Mouse (Mus musculus): ENCODE data around the gene Slc48a1. TPM values are rescaled to one million over a fixed set of nuclear protein-coding genes. Genes with fewer than 3 reads are reported as not detected.
A peak's percentile ranks its signal among the peaks of the same experiment; 100 is the strongest.

Slc48a1 gene
- polyA plus RNA-seq, 1 experiment from 2014 or later, result 34.4 TPM

DNA sequence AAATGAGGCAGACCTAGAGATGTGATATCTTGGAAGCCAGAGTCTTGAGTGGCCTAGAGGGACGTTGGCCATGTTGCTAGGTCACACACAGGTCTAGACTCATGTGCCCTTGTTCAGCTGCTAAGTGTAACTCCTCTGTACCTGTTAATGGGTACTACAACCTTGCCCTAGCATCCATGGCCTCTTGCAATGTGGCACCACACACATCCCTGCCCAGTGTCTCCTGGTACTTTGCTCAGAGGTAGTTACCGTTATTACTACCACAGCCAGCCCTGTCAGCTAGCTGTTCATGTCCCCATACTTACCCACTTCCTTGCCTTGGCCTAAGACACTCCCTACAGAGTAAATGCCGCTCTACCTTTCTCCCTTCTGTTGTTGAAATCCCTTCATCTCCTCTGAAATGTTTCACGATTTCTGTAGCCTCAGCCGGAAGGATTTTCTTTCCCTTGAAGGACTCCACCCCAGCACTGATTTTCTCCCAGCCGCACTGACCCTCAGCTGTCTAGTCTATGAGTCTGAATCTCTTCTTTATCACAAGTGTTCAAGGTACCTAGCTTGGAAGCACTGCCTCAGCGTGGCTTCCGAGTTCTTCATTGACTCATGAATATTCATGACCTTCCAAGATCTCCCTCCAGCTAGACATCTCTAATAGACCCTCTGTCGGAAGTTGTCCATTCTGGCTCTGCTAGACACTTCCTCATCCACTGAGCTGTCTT lies 54.6 kb downstream of the Slc48a1 start:
- Histone ChIP-seq H3K27me3 (ENCODE audit: control insufficient read depth, insufficient read depth, low read length) (no peaks in the 10 kb centered on the region; the same call in 1 of the 2 replicates), H3K9ac (ENCODE audit: low read depth, low read length) (no peak overlapping the region), H3K4me3 (ENCODE audit: low read length) (no peak overlapping the region), H3K27ac (ENCODE audit: low read depth, low read length) (peak overlapping the region; percentile 96; the same call in 1 of the 2 replicates), H3K4me2 (replicated peaks; ENCODE audit: low read depth, low read length) (no peak overlapping the region), H3K4me1 (ENCODE audit: control insufficient read depth, insufficient read depth, low read length) (peaks cover 54% of the 10 kb centered on the region), H3K36me3 (ENCODE audit: control insufficient read depth, insufficient read depth, low read length) (no peaks in the 10 kb centered on the region), H3K9me3 (ENCODE audit: control insufficient read depth, low read length) (no peaks in the 10 kb centered on the region)
- ATAC-seq (ENCODE audit: low FRiP score, low TSS enrichment), result no peak
- 50% methylated on average over 9 of the region's 9 CpGs for WGBS

DNA sequence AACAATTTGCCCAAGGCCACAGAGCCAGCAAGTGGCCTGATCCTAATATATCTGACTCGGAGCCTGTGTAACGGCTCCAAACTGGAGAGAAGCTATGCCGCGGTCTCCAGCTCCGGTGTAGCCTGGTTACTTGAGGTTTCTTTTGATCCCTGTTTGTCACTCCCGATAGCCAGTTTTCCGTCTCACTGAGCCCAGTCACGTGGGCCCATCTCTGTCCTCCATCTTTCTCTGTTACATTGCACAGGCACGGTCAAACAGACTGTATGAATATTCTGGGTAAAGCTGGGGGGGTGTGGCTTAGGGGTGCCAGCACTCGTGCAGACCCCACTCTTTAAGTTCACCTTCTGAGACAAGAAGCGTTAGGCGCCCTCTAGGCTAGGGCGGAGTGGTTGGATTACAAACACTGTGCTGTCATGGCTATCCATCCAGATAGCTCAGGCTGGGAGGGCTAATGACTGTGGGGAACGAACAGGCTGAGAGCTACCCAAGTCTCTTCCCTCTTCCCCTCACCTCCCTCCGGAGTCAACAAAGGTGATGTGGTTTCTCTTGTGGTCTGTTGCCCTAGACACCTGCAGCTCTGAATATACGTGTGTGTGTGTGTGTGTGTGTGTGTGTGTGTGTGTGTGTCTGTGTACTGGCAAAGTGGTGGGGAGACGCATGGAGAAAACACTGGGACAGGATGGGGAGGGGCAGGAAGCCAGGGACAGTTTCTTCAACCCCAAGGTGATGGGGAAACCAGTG lies 58.0 kb downstream of the Slc48a1 start:
- 43% methylated on average over 17 of the region's 17 CpGs for WGBS
- Histone ChIP-seq H3K4me3 (ENCODE audit: low read length) (no peak overlapping the region), H3K27ac (ENCODE audit: low read depth, low read length) (no peak overlapping the region)

DNA sequence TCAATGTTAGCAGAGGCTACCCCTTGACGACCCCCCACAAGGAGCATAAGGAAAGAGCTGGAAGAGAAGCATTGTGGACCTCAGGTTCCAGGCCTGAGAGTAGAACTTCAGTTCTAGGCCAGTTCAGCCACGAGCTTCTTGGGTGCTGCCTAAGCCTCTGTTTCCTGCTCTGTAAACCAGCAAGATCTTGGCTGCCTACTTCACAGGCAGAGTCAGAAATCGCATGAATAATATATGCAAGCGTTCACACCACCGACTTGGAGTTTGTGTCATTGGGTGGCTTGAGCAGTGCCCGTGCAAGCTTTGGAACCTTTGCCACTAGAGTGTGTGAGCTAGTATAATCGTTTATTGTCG lies 58.6 kb downstream of the Slc48a1 start:
- Histone ChIP-seq H3K27ac (ENCODE audit: low read depth, low read length) (no peak overlapping the region), H3K9ac (ENCODE audit: low read depth, low read length) (no peak overlapping the region), H3K4me1 (ENCODE audit: control insufficient read depth, insufficient read depth, low read length) (peaks cover 50% of the 10 kb centered on the region), H3K4me3 (ENCODE audit: low read length) (no peak overlapping the region), H3K36me3 (ENCODE audit: control insufficient read depth, insufficient read depth, low read length) (no peaks in the 10 kb centered on the region), H3K4me2 (replicated peaks; ENCODE audit: low read depth, low read length) (no peak overlapping the region), H3K9me3 (ENCODE audit: control insufficient read depth, low read length) (no peaks in the 10 kb centered on the region), H3K27me3 (ENCODE audit: control insufficient read depth, insufficient read depth, low read length) (no peaks in the 10 kb centered on the region)
- no peak for ATAC-seq (ENCODE audit: low FRiP score, low TSS enrichment)
- WGBS, result 61% methylated on average over 8 of the region's 8 CpGs

More for the DNA sequence above, 58.0 kb downstream of the Slc48a1 start:
- Histone ChIP-seq H3K36me3 (ENCODE audit: control insufficient read depth, insufficient read depth, low read length) (no peaks in the 10 kb centered on the region), H3K9ac (ENCODE audit: low read depth, low read length) (no peak overlapping the region), H3K4me1 (ENCODE audit: control insufficient read depth, insufficient read depth, low read length) (peaks cover 52% of the 10 kb centered on the region), H3K9me3 (ENCODE audit: control insufficient read depth, low read length) (no peaks in the 10 kb centered on the region), H3K4me2 (replicated peaks; ENCODE audit: low read depth, low read length) (no peak overlapping the region), H3K27me3 (ENCODE audit: control insufficient read depth, insufficient read depth, low read length) (no peaks in the 10 kb centered on the region)
- no peak for ATAC-seq (ENCODE audit: low FRiP score, low TSS enrichment)

DNA sequence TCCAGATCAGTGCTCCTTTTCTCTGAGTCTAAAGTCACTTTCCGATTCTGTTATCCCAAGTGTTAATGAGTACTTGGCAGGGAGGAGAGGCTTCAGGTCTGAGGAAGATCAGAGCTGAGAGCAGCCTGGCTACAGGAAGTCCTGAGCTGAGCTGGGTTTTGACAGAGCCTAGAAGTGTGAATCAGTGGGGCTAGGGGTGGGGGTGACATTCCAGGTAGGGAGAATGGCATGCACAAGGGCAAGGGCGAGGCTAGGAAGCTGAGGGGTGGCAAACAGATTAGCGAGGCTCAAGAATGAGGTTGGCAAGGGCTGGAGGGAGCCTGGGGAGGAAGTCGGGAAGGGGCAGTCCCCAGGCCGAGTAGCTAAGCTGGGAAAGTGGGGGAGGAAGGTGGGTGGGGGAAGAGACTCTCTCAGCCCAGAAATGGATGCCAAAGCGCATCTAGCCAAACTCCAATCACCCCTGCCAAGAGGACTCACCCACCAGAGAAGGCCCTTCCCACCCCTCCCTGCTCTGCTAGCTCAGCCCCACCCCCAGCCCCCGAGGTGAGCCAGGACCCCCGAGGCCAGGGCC lies 59.3 kb downstream of the Slc48a1 start:
- H3K4me1 ChIP-seq (ENCODE audit: control insufficient read depth, insufficient read depth, low read length), result peaks cover 43% of the 10 kb centered on the region
- H3K27me3 ChIP-seq (ENCODE audit: control insufficient read depth, insufficient read depth, low read length), result no peaks in the 10 kb centered on the region
- WGBS, result 11% methylated on average over 8 of the region's 8 CpGs
- no peaks in the 10 kb centered on the region for H3K36me3 ChIP-seq (ENCODE audit: control insufficient read depth, insufficient read depth, low read length)
- no peak overlapping the region for H3K4me3 ChIP-seq (ENCODE audit: low read length)
- ATAC-seq (ENCODE audit: low FRiP score, low TSS enrichment), result no peak
- no peaks in the 10 kb centered on the region for H3K9me3 ChIP-seq (ENCODE audit: control insufficient read depth, low read length)
- H3K4me2 ChIP-seq (replicated peaks; ENCODE audit: low read depth, low read length), result no peak overlapping the region
- H3K9ac ChIP-seq (ENCODE audit: low read depth, low read length), result no peak overlapping the region
- H3K27ac ChIP-seq (ENCODE audit: low read depth, low read length), result peak overlapping the region; percentile 15; the same call in 1 of the 2 replicates

DNA sequence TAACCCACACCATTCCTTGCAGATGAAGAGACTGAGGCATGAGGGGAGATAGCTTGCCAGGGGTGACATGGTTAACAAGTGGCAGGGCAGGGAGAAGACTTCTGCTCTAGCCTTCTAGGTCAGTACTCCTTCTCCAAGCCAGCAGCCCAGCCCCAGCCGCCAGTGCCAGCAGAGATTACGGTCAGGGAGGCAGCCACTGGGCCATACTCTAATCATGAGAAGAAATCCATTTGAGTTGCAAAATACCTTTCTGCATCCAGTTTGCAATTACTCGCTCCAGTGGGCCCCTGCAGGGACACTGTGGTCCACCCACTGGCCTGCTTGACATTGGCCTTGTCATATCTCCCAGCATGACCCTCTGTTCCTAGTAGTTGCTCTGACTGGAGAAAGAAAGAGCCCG lies 60.1 kb downstream of the Slc48a1 start:
- H3K4me1 ChIP-seq (ENCODE audit: control insufficient read depth, insufficient read depth, low read length), result peaks cover 40% of the 10 kb centered on the region
- H3K9ac ChIP-seq (ENCODE audit: low read depth, low read length), result no peak overlapping the region
- H3K9me3 ChIP-seq (ENCODE audit: control insufficient read depth, low read length), result no peaks in the 10 kb centered on the region
- no peak for ATAC-seq (ENCODE audit: low FRiP score, low TSS enrichment)
- H3K27ac ChIP-seq (ENCODE audit: low read depth, low read length), result peak overlapping the region; percentile 57; the same call in 1 of the 2 replicates
- H3K4me2 ChIP-seq (replicated peaks; ENCODE audit: low read depth, low read length), result no peak overlapping the region
- H3K4me3 ChIP-seq (ENCODE audit: low read length), result no peak overlapping the region
- 66% methylated on average over 4 of the region's 4 CpGs for WGBS
- H3K27me3 ChIP-seq (ENCODE audit: control insufficient read depth, insufficient read depth, low read length), result no peaks in the 10 kb centered on the region
- no peaks in the 10 kb centered on the region for H3K36me3 ChIP-seq (ENCODE audit: control insufficient read depth, insufficient read depth, low read length)

DNA sequence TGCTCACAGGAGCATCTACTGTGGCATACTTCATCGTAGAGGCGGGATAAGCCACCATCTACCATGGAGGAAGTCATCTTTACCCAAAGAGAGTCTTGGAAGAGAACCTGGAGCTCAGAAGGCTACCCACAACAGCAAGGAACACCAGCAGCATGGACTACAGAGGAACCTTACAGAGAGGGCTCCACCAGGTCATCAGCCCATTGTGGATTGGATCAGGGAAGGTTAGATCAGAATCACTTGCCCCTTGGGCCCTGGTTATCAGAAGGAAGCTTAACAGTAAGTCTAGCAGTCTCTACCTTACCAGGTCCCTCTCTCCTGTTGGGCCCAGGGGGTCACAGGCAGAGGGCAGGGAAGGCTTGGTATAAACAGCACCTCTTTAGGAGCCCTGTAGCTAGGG lies 60.7 kb downstream of the Slc48a1 start:
- Histone ChIP-seq H3K27me3 (ENCODE audit: control insufficient read depth, insufficient read depth, low read length) (no peaks in the 10 kb centered on the region), H3K9me3 (ENCODE audit: control insufficient read depth, low read length) (no peaks in the 10 kb centered on the region), H3K27ac (ENCODE audit: low read depth, low read length) (no peak overlapping the region), H3K4me3 (ENCODE audit: low read length) (no peak overlapping the region), H3K36me3 (ENCODE audit: control insufficient read depth, insufficient read depth, low read length) (no peaks in the 10 kb centered on the region), H3K9ac (ENCODE audit: low read depth, low read length) (no peak overlapping the region), H3K4me1 (ENCODE audit: control insufficient read depth, insufficient read depth, low read length) (peaks cover 38% of the 10 kb centered on the region), H3K4me2 (replicated peaks; ENCODE audit: low read depth, low read length) (no peak overlapping the region)
- 93% methylated on average over 2 of the region's 2 CpGs for WGBS
- no peak for ATAC-seq (ENCODE audit: low FRiP score, low TSS enrichment)

DNA sequence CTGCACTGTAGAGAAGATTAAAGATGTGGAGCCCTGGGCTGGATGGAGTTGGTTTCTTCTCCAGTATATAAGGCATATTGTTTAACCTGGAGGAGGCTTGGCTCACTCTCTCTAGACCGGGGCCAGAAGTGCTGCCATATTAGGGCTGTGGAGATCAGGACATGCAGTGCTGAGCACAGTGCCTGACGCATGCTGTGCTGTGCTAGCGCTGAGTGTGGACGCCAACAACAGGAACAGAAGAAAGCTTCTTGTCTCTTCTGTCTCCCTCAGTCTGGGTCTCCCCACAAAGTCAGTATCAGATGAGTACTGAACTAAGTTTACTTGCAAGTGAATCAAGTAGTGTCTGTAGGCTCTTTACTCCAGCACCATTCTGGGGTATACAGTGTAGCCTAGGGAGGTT lies 61.2 kb downstream of the Slc48a1 start:
- H3K9me3 ChIP-seq (ENCODE audit: control insufficient read depth, low read length), result no peaks in the 10 kb centered on the region
- H3K9ac ChIP-seq (ENCODE audit: low read depth, low read length), result no peak overlapping the region
- H3K4me2 ChIP-seq (replicated peaks; ENCODE audit: low read depth, low read length), result no peak overlapping the region
- no peak for ATAC-seq (ENCODE audit: low FRiP score, low TSS enrichment)
- 79% methylated on average over 4 of the region's 4 CpGs for WGBS
- H3K27me3 ChIP-seq (ENCODE audit: control insufficient read depth, insufficient read depth, low read length), result no peaks in the 10 kb centered on the region
- H3K4me1 ChIP-seq (ENCODE audit: control insufficient read depth, insufficient read depth, low read length), result peaks cover 38% of the 10 kb centered on the region
- H3K4me3 ChIP-seq (ENCODE audit: low read length), result no peak overlapping the region
- H3K36me3 ChIP-seq (ENCODE audit: control insufficient read depth, insufficient read depth, low read length), result no peaks in the 10 kb centered on the region
- H3K27ac ChIP-seq (ENCODE audit: low read depth, low read length), result peak overlapping the region; percentile 6; the same call in 1 of the 2 replicates

DNA sequence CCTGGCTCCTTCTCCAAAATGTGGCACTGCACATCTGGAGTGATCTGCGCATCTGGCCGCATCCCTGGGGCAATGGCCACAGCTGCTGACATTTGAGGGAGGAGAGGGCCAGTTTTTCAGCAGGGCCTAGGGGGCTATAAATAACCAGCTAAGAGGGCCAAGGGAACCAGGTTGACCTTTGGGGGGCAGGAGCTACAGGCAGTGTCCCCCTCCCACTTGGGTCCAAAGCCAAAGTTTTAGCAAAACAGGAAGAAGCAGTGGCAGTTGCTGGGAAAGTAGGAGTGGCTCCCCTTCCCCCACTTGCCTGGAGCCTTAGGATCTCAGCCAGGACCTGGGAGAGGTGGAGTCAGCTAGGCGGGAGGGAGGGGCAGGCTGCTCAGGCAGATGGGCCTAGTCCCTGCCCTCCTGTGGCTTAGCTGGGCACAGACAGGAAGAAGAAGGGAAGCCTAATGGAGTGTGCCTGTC lies 61.7 kb downstream of the Slc48a1 start:
- ATAC-seq (ENCODE audit: low FRiP score, low TSS enrichment), result peak; percentile 80
- H3K4me3 ChIP-seq (ENCODE audit: low read length), result no peak overlapping the region
- WGBS, result 13% methylated on average over 3 of the region's 3 CpGs
- no peaks in the 10 kb centered on the region for H3K9me3 ChIP-seq (ENCODE audit: control insufficient read depth, low read length)
- peak overlapping the region; percentile 53; the same call in 1 of the 2 replicates for H3K27ac ChIP-seq (ENCODE audit: low read depth, low read length)
- no peaks in the 10 kb centered on the region for H3K27me3 ChIP-seq (ENCODE audit: control insufficient read depth, insufficient read depth, low read length)
- no peak overlapping the region for H3K4me2 ChIP-seq (replicated peaks; ENCODE audit: low read depth, low read length)
- H3K36me3 ChIP-seq (ENCODE audit: control insufficient read depth, insufficient read depth, low read length), result no peaks in the 10 kb centered on the region
- peaks cover 38% of the 10 kb centered on the region for H3K4me1 ChIP-seq (ENCODE audit: control insufficient read depth, insufficient read depth, low read length)
- H3K9ac ChIP-seq (ENCODE audit: low read depth, low read length), result no peak overlapping the region

DNA sequence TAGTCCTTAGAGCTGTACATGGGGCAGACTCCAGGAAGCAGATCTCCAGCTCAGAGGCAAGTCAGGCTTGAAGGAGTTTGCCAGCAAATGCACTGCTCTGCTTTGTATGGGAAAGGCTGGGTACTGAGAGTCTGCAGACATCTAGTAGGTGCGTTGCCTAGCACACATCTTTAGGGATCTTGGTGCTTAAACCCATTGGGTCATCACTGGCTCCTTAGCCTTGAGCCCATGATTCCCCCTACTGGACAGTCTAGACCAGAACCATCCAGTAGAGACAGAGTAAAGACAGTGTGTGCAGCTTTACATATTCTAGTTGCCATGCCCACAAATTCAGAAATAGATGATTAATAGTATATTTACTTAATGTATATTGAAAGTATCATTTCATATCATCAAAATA lies 62.5 kb downstream of the Slc48a1 start:
- Histone ChIP-seq H3K9ac (ENCODE audit: low read depth, low read length) (no peak overlapping the region), H3K4me3 (ENCODE audit: low read length) (no peak overlapping the region), H3K9me3 (ENCODE audit: control insufficient read depth, low read length) (no peaks in the 10 kb centered on the region), H3K4me2 (replicated peaks; ENCODE audit: low read depth, low read length) (no peak overlapping the region), H3K27me3 (ENCODE audit: control insufficient read depth, insufficient read depth, low read length) (no peaks in the 10 kb centered on the region), H3K4me1 (ENCODE audit: control insufficient read depth, insufficient read depth, low read length) (peaks cover 38% of the 10 kb centered on the region), H3K36me3 (ENCODE audit: control insufficient read depth, insufficient read depth, low read length) (no peaks in the 10 kb centered on the region), H3K27ac (ENCODE audit: low read depth, low read length) (peak overlapping the region; percentile 53; the same call in 1 of the 2 replicates)
- 83% methylated on average over 1 of the region's 1 CpGs for WGBS
- ATAC-seq (ENCODE audit: low FRiP score, low TSS enrichment), result no peak
